Mouse (Mus musculus) liver, adult 2 months (tissue): Measurements from ENCODE around the gene Olfr1371.

Experiments used
- CTCF ChIP-seq: fragments of 200-500 bp; IDR thresholded peaks from 2 replicates; pipeline ENCODE4 v1.5.1; 2011; ENCODE audit warnings: low read depth, low read length, control low read depth
- POLR2A ChIP-seq: fragments of 200-500 bp; IDR thresholded peaks from 2 replicates; pipeline ENCODE4 v1.6.1; 2011; ENCODE audit warnings: low read length, control low read depth; ENCODE audit not compliant: insufficient read depth; ENCODE audit errors: extremely low read depth

GRCm38 (mm10) chr11:52252692-52253091 lies 38.9 kb upstream of the Olfr1371 start:
- TF ChIP-seq POLR2A, result no peak
- TF ChIP-seq CTCF, result no peak
